Mouse (Mus musculus): ENCODE results near the gene Il4ra. TPM values are rescaled to one million over a fixed set of nuclear protein-coding genes. Genes with fewer than 3 reads are reported as not detected.

Gene Il4ra
- polyA plus RNA-seq, 1 experiment from 2014 or later = 3.4 TPM

GRCm38 (mm10) chr7:125579545-125580219 lies 27.8 kb downstream of the Il4ra start:
- Histone ChIP-seq H3K36me3 (no peaks in the 10 kb centered on the region), H3K9me3 (no peaks in the 10 kb centered on the region), H3K4me3 (no peak overlapping the region), H3K27me3 (ENCODE audit: insufficient read depth, poor library complexity, severe bottlenecking) (peaks cover 26% of the 10 kb centered on the region; the same call in 1 of the 2 replicates), H3K4me1 (peaks cover 29% of the 10 kb centered on the region), H3K27ac (no peak overlapping the region)
- DNase-seq (ENCODE audit: low spot score) = no peak
- WGBS = 80% methylated on average over 9 of the region's 9 CpGs

- WGBS = 81% methylated on average over 1 of the region's 1 CpGs
- H3K27me3 ChIP-seq (ENCODE audit: insufficient read depth, poor library complexity, severe bottlenecking) = peaks cover 26% of the 10 kb centered on the region; the same call in 1 of the 2 replicates
- no peaks in the 10 kb centered on the region for H3K36me3 ChIP-seq
- H3K9me3 ChIP-seq = no peaks in the 10 kb centered on the region
- peaks cover 25% of the 10 kb centered on the region for H3K4me1 ChIP-seq
- no peak overlapping the region for H3K27ac ChIP-seq
- no peak for DNase-seq (ENCODE audit: low spot score)
- H3K4me3 ChIP-seq = no peak overlapping the region
These were observed 28.3 kb downstream of the Il4ra start for GRCm38 (mm10) chr7:125580220-125580549.

GRCm38 (mm10) chr7:125580625-125581316 lies 28.9 kb downstream of the Il4ra start:
- Histone ChIP-seq H3K27ac (peak overlapping the region; percentile 59; the same call in 1 of the 2 replicates), H3K9me3 (no peaks in the 10 kb centered on the region), H3K4me3 (peak overlapping the region; percentile 51), H3K36me3 (no peaks in the 10 kb centered on the region), H3K4me1 (peaks cover 21% of the 10 kb centered on the region), H3K27me3 (ENCODE audit: insufficient read depth, poor library complexity, severe bottlenecking) (peaks cover 26% of the 10 kb centered on the region; the same call in 1 of the 2 replicates)
- WGBS = 12% methylated on average over 16 of the region's 16 CpGs
- no peak for DNase-seq (ENCODE audit: low spot score)

DNA sequence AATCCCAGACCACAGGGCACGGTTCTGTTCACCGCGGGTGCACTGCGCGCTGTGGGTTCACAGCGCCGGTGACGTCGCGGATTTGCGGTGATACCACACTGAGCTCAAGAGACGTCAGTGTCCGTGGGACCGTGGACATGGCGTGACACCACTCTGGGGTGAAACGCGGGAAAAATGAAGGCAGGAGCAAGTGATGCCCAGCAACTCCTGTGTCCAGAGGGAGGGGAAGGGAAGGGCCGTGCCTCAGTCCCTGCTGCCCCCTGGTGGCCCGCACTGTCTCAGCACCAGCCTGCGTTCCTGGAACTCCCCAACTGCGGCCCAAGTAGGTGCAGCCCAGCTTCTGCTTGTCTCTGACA lies 29.4 kb downstream of the Il4ra start:
- H3K36me3 ChIP-seq = no peaks in the 10 kb centered on the region
- no peaks in the 10 kb centered on the region for H3K9me3 ChIP-seq
- DNase-seq (ENCODE audit: low spot score) = peak; percentile 89
- H3K27me3 ChIP-seq (ENCODE audit: insufficient read depth, poor library complexity, severe bottlenecking) = peaks cover 26% of the 10 kb centered on the region; the same call in 1 of the 2 replicates
- 6% methylated on average over 21 of the region's 21 CpGs for WGBS
- H3K4me3 ChIP-seq = peak overlapping the region; percentile 51
- H3K4me1 ChIP-seq = peaks cover 15% of the 10 kb centered on the region
- H3K27ac ChIP-seq = peak overlapping the region; percentile 59; the same call in 1 of the 2 replicates

DNA sequence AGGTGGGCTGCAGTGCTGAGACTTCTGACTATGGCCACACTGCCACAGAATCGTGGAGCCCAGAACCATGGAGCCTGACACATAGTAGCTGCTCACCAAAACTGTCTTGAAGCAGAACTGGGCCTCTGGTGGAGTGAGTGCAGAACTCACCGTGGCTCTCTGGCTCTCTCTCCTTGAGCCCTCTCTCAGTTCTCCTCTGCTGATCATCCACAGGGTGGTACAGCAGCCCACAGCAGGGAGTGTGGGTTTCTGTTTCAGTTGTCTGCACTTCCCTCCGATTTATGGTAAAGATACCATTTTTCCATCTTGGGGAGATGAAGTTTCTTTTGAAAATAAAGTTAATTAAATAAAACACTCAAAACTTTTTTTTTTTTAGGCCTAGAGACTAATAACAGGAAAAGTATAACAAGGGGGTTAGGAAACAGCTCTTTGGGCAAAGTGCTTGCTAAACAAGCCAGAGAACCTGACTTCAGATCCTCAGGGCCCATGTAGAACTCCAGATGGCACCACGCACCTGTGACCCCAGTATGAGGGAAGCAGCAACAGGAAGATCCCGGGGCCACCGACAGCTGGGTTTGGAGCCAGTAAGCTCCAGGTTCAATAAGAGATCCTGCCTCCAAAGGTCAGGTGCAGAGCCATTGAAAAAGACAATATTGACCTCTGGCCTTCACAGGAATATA lies 31.5 kb downstream of the Il4ra start:
- H3K27ac ChIP-seq = no peak overlapping the region
- no peak for DNase-seq (ENCODE audit: low spot score)
- H3K9me3 ChIP-seq = no peaks in the 10 kb centered on the region
- 70% methylated on average over 6 of the region's 6 CpGs for WGBS
- peaks cover 26% of the 10 kb centered on the region; the same call in 1 of the 2 replicates for H3K27me3 ChIP-seq (ENCODE audit: insufficient read depth, poor library complexity, severe bottlenecking)
- no peaks in the 10 kb centered on the region for H3K36me3 ChIP-seq
- no peak overlapping the region for H3K4me3 ChIP-seq
- peaks cover 6% of the 10 kb centered on the region for H3K4me1 ChIP-seq

GRCm38 (mm10) chr7:125584005-125584369 lies 32.1 kb downstream of the Il4ra start:
- Histone ChIP-seq H3K27me3 (ENCODE audit: insufficient read depth, poor library complexity, severe bottlenecking) (peaks cover 22% of the 10 kb centered on the region; the same call in 1 of the 2 replicates), H3K36me3 (no peaks in the 10 kb centered on the region), H3K27ac (no peak overlapping the region), H3K9me3 (no peaks in the 10 kb centered on the region), H3K4me1 (peaks cover 4% of the 10 kb centered on the region), H3K4me3 (no peak overlapping the region)
- WGBS = 80% methylated on average over 5 of the region's 5 CpGs
- no peak for DNase-seq (ENCODE audit: low spot score)

DNA sequence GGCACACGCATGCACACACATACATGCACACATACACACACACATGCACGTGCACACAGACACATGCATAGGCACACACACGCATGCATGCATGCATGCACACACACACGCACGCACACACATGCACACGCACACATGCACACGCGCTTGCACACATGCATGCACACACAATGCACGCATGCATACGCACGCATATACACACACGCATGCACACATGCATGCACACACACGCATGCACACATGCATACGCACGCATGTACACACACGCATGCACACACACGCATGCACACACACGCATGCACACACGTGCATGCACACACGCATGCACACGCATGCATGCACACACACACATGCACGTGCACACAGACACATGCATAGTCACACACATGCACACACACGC lies 34.4 kb downstream of the Il4ra start:
- H3K4me1 ChIP-seq = peaks cover under 1% of the 10 kb centered on the region; the same call in 1 of the 2 replicates
- H3K4me3 ChIP-seq = no peak overlapping the region
- no peak for DNase-seq (ENCODE audit: low spot score)
- H3K27ac ChIP-seq = no peak overlapping the region
- WGBS = 93% methylated on average over 23 of the region's 23 CpGs
- no peaks in the 10 kb centered on the region for H3K36me3 ChIP-seq
- H3K9me3 ChIP-seq = no peaks in the 10 kb centered on the region
- H3K27me3 ChIP-seq (ENCODE audit: insufficient read depth, poor library complexity, severe bottlenecking) = 0 out of 2 replicates have a peak, but pooled peaks cover 15% of the 10 kb centered on the region

- H3K9me3 ChIP-seq = no peaks in the 10 kb centered on the region
- 0 out of 2 replicates have a peak, but pooled peaks cover 7% of the 10 kb centered on the region for H3K27me3 ChIP-seq (ENCODE audit: insufficient read depth, poor library complexity, severe bottlenecking)
- H3K4me1 ChIP-seq = no peaks in the 10 kb centered on the region
- WGBS = 74% methylated on average over 4 of the region's 4 CpGs
- H3K4me3 ChIP-seq = no peak overlapping the region
- no peaks in the 10 kb centered on the region for H3K36me3 ChIP-seq
- no peak overlapping the region for H3K27ac ChIP-seq
- DNase-seq (ENCODE audit: low spot score) = no peak
These were observed 36.8 kb downstream of the Il4ra start for GRCm38 (mm10) chr7:125588721-125589120.

DNA sequence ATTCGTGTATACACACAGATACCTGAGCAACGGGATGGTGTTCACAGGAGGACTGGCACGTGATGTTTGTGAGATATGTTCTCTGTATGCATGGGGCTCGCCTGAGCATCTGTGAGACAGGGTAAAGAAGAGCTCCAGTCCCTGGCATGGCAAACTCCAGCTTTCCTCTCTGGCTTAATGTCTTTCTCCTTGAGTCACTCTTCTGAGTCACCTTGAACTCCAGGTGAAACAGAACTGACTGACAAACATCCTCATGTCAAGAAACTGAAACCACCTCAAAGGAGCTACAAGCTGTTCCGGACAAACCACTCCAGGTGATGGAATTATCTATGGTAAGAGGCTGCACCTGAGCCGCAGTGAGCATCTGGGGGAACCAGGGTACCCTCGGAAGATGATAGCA lies 38.0 kb downstream of the Il4ra start:
- 79% methylated on average over 7 of the region's 7 CpGs for WGBS

GRCm38 (mm10) chr7:125593831-125594230 lies 41.9 kb downstream of the Il4ra start:
- Histone ChIP-seq H3K27me3 (ENCODE audit: insufficient read depth, poor library complexity, severe bottlenecking) (no peaks in the 10 kb centered on the region), H3K27ac (no peak overlapping the region), H3K9me3 (no peaks in the 10 kb centered on the region), H3K36me3 (no peaks in the 10 kb centered on the region), H3K4me1 (no peaks in the 10 kb centered on the region), H3K4me3 (no peak overlapping the region)
- DNase-seq (ENCODE audit: low spot score) = no peak
- WGBS = 86% methylated on average over 4 of the region's 4 CpGs

More for the DNA sequence above, 38.0 kb downstream of the Il4ra start:
- H3K27me3 ChIP-seq (ENCODE audit: insufficient read depth, poor library complexity, severe bottlenecking) = no peaks in the 10 kb centered on the region
- DNase-seq (ENCODE audit: low spot score) = no peak
- H3K27ac ChIP-seq = no peak overlapping the region
- H3K36me3 ChIP-seq = no peaks in the 10 kb centered on the region
- no peak overlapping the region for H3K4me3 ChIP-seq
- H3K4me1 ChIP-seq = no peaks in the 10 kb centered on the region
- no peaks in the 10 kb centered on the region for H3K9me3 ChIP-seq

GRCm38 (mm10) chr7:125596406-125596805 lies 44.5 kb downstream of the Il4ra start:
- H3K36me3 ChIP-seq = no peaks in the 10 kb centered on the region
- peaks cover 18% of the 10 kb centered on the region for H3K4me1 ChIP-seq
- H3K27me3 ChIP-seq (ENCODE audit: insufficient read depth, poor library complexity, severe bottlenecking) = no peaks in the 10 kb centered on the region
- no peak overlapping the region for H3K4me3 ChIP-seq
- no peak overlapping the region for H3K27ac ChIP-seq
- 68% methylated on average over 3 of the region's 3 CpGs for WGBS
- H3K9me3 ChIP-seq = no peaks in the 10 kb centered on the region
- no peak for DNase-seq (ENCODE audit: low spot score)

- no peak overlapping the region for H3K27ac ChIP-seq
- no peaks in the 10 kb centered on the region for H3K36me3 ChIP-seq
- no peak for DNase-seq (ENCODE audit: low spot score)
- 90% methylated on average over 9 of the region's 9 CpGs for WGBS
- H3K4me3 ChIP-seq = no peak overlapping the region
- no peaks in the 10 kb centered on the region for H3K9me3 ChIP-seq
- no peaks in the 10 kb centered on the region for H3K27me3 ChIP-seq (ENCODE audit: insufficient read depth, poor library complexity, severe bottlenecking)
- H3K4me1 ChIP-seq = peaks cover 18% of the 10 kb centered on the region
These were observed 45.2 kb downstream of the Il4ra start for GRCm38 (mm10) chr7:125597083-125597482.

All from heart, embryonic 10.5 days (tissue).